Mouse (Mus musculus) liver, adult 2 months (tissue): Measurements from ENCODE around the gene Ssbp4. TPM values are rescaled to one million over a fixed set of nuclear protein-coding genes. Genes with fewer than 3 reads are reported as not detected.

ENCODE experiments used
- DNase-seq: peaks from one replicate; pipeline ENCODE4 v3.0.0-alpha.2; 2011; ENCODE audit warnings: low read depth, low spot score; ENCODE audit errors: extremely low read depth
- H3K27ac ChIP-seq: fragments of 200-500 bp; replicated peaks from 2 replicates; pipeline ENCODE4 v1.5.1; 2012; ENCODE audit warnings: low read depth, mild to moderate bottlenecking, control low read depth, inconsistent platforms, low read length; ENCODE audit not compliant: insufficient read depth
- H3K27me3 ChIP-seq: fragments of 200-500 bp; 2 replicates; pipeline ENCODE4 v1.6.1; 2012; ENCODE audit warnings: mild to moderate bottlenecking, moderate library complexity, low read length, inconsistent platforms; ENCODE audit not compliant: control insufficient read depth, insufficient read depth
- H3K36me3 ChIP-seq: fragments of 200-500 bp; 2 replicates; pipeline ENCODE4 v1.6.1; 2012; ENCODE audit warnings: low read length, inconsistent platforms; ENCODE audit not compliant: control insufficient read depth, insufficient read depth
- H3K4me1 ChIP-seq: fragments of 200-500 bp; 2 replicates; pipeline ENCODE4 v1.6.1; 2011; ENCODE audit warnings: low read length; ENCODE audit not compliant: control insufficient read depth, insufficient read depth
- H3K4me3 ChIP-seq: fragments of 200-500 bp; 2 replicates; pipeline ENCODE4 v1.5.1; 2011; ENCODE audit warnings: low read depth, mild to moderate bottlenecking, control low read depth, low read length, moderate library complexity; ENCODE audit not compliant: insufficient read depth
- H3K79me2 ChIP-seq: fragments of 200-500 bp; 2 replicates; pipeline ENCODE4 v1.6.1; 2012; ENCODE audit warnings: inconsistent platforms, mild to moderate bottlenecking, low read length, moderate library complexity; ENCODE audit not compliant: control insufficient read depth, insufficient read depth
- H3K9ac ChIP-seq: fragments of 200-500 bp; 2 replicates; pipeline ENCODE4 v1.6.1; 2012; ENCODE audit warnings: low read depth, mild to moderate bottlenecking, control low read depth, inconsistent platforms, low read length
- CTCF ChIP-seq: fragments of 200-500 bp; IDR thresholded peaks from 2 replicates; pipeline ENCODE4 v1.5.1; 2011; ENCODE audit warnings: low read depth, low read length, control low read depth
- POLR2A ChIP-seq: fragments of 200-500 bp; IDR thresholded peaks from 2 replicates; pipeline ENCODE4 v1.6.1; 2011; ENCODE audit warnings: low read length, control low read depth; ENCODE audit not compliant: insufficient read depth; ENCODE audit errors: extremely low read depth
- WGBS: fragments of 180-500 bp; shearing (Covaris S2); methylation state at CpG from one replicate; pipeline ENCODE4 v1.1.7; 2018; 5-methylcytosine and 5-hydroxymethylcytosine counted together
- polyA plus RNA-seq: library from polyadenylated mRNA; depleted of rRNA; stranded (reverse); fragments of >200 nt; gene quantifications from 2 replicates; pipeline ENCODE4 v1.2.3, GENCODE M21; 2012
- total RNA-seq: library from RNA; depleted of rRNA; stranded (reverse); fragments of >200 nt; gene quantifications from 2 replicates; pipeline ENCODE4 v1.2.3, GENCODE M21; 2014

Ssbp4 gene
- total and polyA plus RNA-seq, 2 experiments: 2.3 to 16.4 TPM

DNA sequence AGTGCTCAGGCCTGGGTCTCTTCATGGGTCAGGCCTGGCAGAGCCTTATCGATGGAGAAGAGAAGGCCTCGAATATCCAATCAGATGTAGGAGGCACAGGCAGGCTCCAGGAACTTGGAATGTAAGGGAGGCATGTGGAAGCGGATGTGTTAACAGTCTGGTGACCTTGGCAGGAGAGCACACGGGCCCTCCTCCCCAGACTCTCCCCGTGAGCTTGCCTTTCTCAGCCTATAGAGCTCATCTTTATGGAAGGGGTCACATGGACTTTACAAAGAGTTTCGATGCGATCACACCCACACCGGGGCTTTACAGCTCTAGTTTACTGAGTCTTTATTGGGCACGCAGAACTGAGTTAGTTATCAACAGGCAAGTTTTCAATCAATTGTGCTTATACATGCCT is 30.1 kb upstream of the Ssbp4 start:
- 73% methylated on average over 9 of the region's 9 CpGs for WGBS
- peaks cover 22% of the 10 kb centered on the region for H3K4me1 ChIP-seq
- H3K79me2 ChIP-seq: no peaks in the 10 kb centered on the region
- no peaks in the 10 kb centered on the region for H3K27me3 ChIP-seq
- no peak overlapping the region for H3K9ac ChIP-seq
- no peaks in the 10 kb centered on the region for H3K36me3 ChIP-seq
- DNase-seq: no peak
- no peak for TF ChIP-seq POLR2A
- no peak for TF ChIP-seq CTCF
- no peak overlapping the region for H3K4me3 ChIP-seq
- no peak overlapping the region for H3K27ac ChIP-seq

DNA sequence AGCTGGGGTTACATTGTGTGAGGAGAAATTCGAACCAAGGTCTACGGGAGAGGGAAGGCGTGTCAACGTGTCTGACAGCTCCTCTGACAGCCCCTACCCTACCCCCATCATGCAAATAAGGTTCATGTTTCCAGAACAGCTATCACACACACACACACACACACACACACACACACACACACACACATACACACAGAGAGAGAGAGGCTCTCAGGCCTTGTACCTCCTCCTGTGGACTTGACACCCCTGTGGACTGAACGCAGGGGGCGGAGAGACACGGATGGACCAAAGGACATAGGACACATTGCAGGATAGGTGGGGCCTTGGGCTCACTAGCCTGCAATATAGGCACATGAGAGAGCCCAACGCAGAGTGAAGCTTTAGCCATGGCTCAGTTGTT is 28.2 kb upstream of the Ssbp4 start:
- Histone ChIP-seq H3K4me1 (peaks cover 38% of the 10 kb centered on the region), H3K36me3 (no peaks in the 10 kb centered on the region)
- DNase-seq: peak; percentile 74

DNA sequence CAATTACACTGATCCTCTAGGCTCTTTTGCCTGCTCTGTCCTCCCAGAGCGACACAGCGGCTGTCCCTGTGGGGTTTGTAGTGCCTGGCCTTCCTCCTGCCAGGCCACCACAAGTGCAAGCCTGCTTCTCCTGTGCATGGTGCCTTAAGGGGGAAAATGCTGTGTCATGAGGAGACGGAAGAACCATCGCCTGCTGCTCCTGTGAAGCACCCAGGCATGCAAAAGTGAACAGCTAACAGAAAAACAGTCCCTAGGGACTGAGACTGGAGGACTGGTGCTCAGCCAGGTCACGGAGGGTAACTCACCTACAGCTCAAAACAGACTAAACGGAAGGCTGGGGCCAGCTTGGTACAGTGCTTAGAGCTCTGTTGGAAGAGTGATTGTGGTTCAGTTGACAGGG is 26.9 kb upstream of the Ssbp4 start:
- DNase-seq: peak; percentile 22
- H3K4me1 ChIP-seq: peaks cover 40% of the 10 kb centered on the region
- H3K9ac ChIP-seq: no peak overlapping the region
- no peak for TF ChIP-seq POLR2A
- no peak for TF ChIP-seq CTCF
- no peak overlapping the region for H3K4me3 ChIP-seq
- no peak overlapping the region for H3K27ac ChIP-seq
- 60% methylated on average over 6 of the region's 6 CpGs for WGBS
- H3K27me3 ChIP-seq: no peaks in the 10 kb centered on the region
- no peaks in the 10 kb centered on the region for H3K79me2 ChIP-seq
- no peaks in the 10 kb centered on the region for H3K36me3 ChIP-seq

More for the DNA sequence above, 28.2 kb upstream of the Ssbp4 start:
- no peaks in the 10 kb centered on the region for H3K79me2 ChIP-seq
- H3K27ac ChIP-seq: no peak overlapping the region
- H3K27me3 ChIP-seq: no peaks in the 10 kb centered on the region
- no peak overlapping the region for H3K9ac ChIP-seq
- 28% methylated on average over 8 of the region's 8 CpGs for WGBS
- no peak overlapping the region for H3K4me3 ChIP-seq
- no peak for TF ChIP-seq CTCF
- TF ChIP-seq POLR2A: no peak

DNA sequence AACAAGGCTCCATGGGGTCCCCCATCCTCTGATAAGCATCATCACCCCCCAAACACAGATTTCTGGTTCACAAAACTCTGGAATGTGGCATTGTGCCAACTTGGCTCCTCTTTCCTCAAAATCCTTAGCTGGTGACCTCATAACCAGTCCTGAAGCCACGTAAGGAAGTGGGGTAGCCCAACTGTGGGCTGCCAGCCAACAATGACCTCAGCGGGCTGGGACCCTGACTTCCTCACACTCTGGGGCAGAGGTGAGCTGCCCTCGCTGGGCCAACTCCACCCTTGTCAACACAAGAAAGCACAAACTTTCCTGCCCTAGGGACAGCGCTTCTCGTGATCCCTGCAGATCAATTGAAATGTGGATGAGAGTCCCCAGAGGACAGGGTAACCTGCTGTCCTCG is 25.4 kb upstream of the Ssbp4 start:
- Histone ChIP-seq H3K79me2 (no peaks in the 10 kb centered on the region), H3K4me1 (peaks cover 37% of the 10 kb centered on the region), H3K4me3 (no peak overlapping the region), H3K27ac (peak overlapping the region; percentile 66), H3K27me3 (no peaks in the 10 kb centered on the region), H3K36me3 (no peaks in the 10 kb centered on the region), H3K9ac (no peak overlapping the region)
- peak; percentile 97 for DNase-seq
- TF ChIP-seq POLR2A: no peak
- TF ChIP-seq CTCF: no peak
- 3% methylated on average over 6 of the region's 6 CpGs for WGBS

DNA sequence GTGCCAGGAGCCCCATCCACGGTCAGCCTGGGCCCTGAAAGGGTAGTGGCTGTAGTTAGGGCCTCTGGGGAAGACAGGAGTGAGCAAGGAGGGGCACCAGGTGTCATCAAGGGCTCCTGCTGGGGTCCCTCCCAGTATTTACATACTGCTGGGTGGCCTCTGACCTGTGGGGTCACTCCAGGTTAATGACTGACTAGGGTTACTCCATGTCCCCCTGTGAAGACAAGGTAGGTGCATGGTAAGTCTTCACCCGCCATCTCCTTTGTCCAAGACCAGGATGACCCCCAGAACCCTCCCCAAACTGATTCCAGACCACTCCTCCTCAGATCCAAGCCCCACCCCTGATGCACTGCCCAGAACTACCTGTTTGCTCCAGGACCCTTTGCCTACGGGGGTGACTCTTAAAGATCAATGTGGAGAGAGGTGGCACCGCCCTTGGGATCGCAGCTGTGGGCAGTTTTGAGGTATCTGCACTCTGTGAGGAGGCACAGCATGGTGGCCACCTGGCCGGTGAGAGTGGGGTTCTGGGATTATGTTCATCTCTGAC is 23.7 kb upstream of the Ssbp4 start, which contains the start of gene Gdf15:
Gene Gdf15 (minus strand): TSS at position 111 of the 547 bp plus-strand sequence.
- Histone ChIP-seq H3K4me3 (peak within 1 kb of the TSS; percentile 70), H3K9ac (peak within 1 kb of the TSS; percentile 86), H3K36me3 (no peaks in the 10 kb centered on the region), H3K27me3 (no peaks in the 10 kb centered on the region), H3K27ac (peak within 1 kb of the TSS; percentile 90), H3K79me2 (no peaks in the 10 kb centered on the region), H3K4me1 (peaks cover 35% of the 10 kb centered on the region)
- TF ChIP-seq POLR2A (no peak), CTCF (no peak)
- 32% methylated on average over 6 of the region's 6 CpGs for WGBS
- peak; percentile 66 for DNase-seq

DNA sequence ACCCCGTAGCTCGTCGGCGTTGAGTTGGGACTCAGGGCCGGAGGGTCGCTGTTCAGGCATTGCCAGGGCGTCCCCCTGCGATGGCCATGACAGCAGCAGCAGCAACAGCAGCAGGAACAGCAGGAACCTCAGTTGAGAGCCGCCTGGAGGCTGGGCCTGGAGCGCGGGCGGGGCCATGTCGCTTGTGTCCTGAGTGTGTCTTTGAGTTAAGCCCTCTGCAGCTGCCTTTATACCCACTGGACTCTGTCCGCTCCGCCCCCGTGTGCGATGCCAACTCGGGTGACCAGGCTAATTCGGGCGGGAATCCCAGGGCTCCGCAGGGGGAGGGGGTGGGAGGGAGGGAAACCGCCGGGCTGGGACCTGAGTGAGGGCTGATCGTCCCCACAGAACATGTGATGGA is 22.8 kb upstream of the Ssbp4 start:
- Histone ChIP-seq H3K36me3 (no peaks in the 10 kb centered on the region), H3K9ac (peak overlapping the region; percentile 86), H3K79me2 (no peaks in the 10 kb centered on the region), H3K27me3 (no peaks in the 10 kb centered on the region), H3K27ac (peak overlapping the region; percentile 90), H3K4me3 (peak overlapping the region; percentile 70), H3K4me1 (peaks cover 29% of the 10 kb centered on the region)
- WGBS: 7% methylated on average over 24 of the region's 24 CpGs
- TF ChIP-seq POLR2A (peak; percentile 96), CTCF (no peak)
- peak; percentile 89 for DNase-seq
